Mouse (Mus musculus) lung, postnatal 0 days (tissue): ENCODE data around the gene Crygd. TPM values are rescaled to one million over a fixed set of nuclear protein-coding genes. Genes with fewer than 3 reads are reported as not detected.
A peak's percentile ranks its signal among the peaks of the same experiment; 100 is the strongest.

ENCODE experiments used
- ATAC-seq: fragments of 200-750 bp; cut with Nextera tagmentation; 2 replicates; pipeline ENCODE4 v1.8.0; 2017; ENCODE audit warnings: moderate library complexity
- DNase-seq: peaks from one replicate; pipeline ENCODE4 v3.0.0-alpha.2; 2016; ENCODE audit warnings: low spot score
- H3K27ac ChIP-seq: fragments of 300-500 bp; sonication (generic); 2 replicates; pipeline ENCODE4 v1.5.1; 2014; ENCODE audit warnings: antibody characterized with exemption, mild to moderate bottlenecking, low read length, mixed read lengths
- H3K27me3 ChIP-seq: fragments of 300-500 bp; sonication (generic); replicated peaks from 2 replicates; pipeline ENCODE4 v1.6.1; 2014; ENCODE audit warnings: low read length, mixed read lengths; ENCODE audit not compliant: insufficient read depth
- H3K36me3 ChIP-seq: fragments of 300-500 bp; sonication (generic); 2 replicates; pipeline ENCODE4 v1.6.1; 2014; ENCODE audit warnings: low read length, mixed read lengths; ENCODE audit not compliant: insufficient read depth
- H3K4me1 ChIP-seq: fragments of 300-500 bp; sonication (generic); 2 replicates; pipeline ENCODE4 v1.6.1; 2014; ENCODE audit warnings: antibody characterized with exemption, low read depth, low read length, mixed read lengths; ENCODE audit not compliant: insufficient read depth
- H3K4me2 ChIP-seq: fragments of 300-500 bp; sonication (generic); replicated peaks from 2 replicates; pipeline ENCODE4 v1.6.1; 2014; ENCODE audit warnings: low read depth, mild to moderate bottlenecking, low read length, moderate library complexity, mixed read lengths
- H3K4me3 ChIP-seq: fragments of 300-500 bp; sonication (generic); 2 replicates; pipeline ENCODE4 v1.5.1; 2014; ENCODE audit warnings: low read depth, low read length
- H3K9ac ChIP-seq: fragments of 300-500 bp; sonication (generic); replicated peaks from 2 replicates; pipeline ENCODE4 v1.6.1; 2014; ENCODE audit warnings: low read depth, mild to moderate bottlenecking
- H3K9me3 ChIP-seq: fragments of 300-500 bp; sonication (generic); 2 replicates; pipeline ENCODE4 v1.6.1; 2016; ENCODE audit warnings: low read length, mixed read lengths
- CTCF ChIP-seq: IDR thresholded peaks from 2 replicates; pipeline ENCODE4 v1.5.1; 2016; ENCODE audit warnings: antibody characterized with exemption, mild to moderate bottlenecking
- EP300 ChIP-seq: IDR thresholded peaks from 2 replicates; pipeline ENCODE4 v1.6.1; 2016; ENCODE audit warnings: antibody characterized with exemption, mild to moderate bottlenecking, control low read depth
- WGBS: fragments of 180-500 bp; shearing (Covaris S2); extraction: QIAGEN DNeasy Blood & Tissue Kit; methylation state at CpG from one replicate; pipeline ENCODE4 v1.1.7; 2014; 5-methylcytosine and 5-hydroxymethylcytosine counted together
- polyA plus RNA-seq: library from polyadenylated mRNA; unstranded; fragments of >200 nt; fragmentation: Nextera tagmentation; extraction: Ambion mirVana; gene quantifications from 2 replicates; pipeline ENCODE4 v1.2.1, GENCODE M21; 2015

The Crygd gene
- polyA plus RNA-seq, 1 experiment from 2014 or later: not detected

GRCm38 (mm10) chr1:65048781-65049180 lies 14.5 kb downstream of the Crygd start:
- ATAC-seq: no peak
- TF ChIP-seq CTCF (no peak), EP300 (no peak)
- Histone ChIP-seq H3K9me3 (no peaks in the 10 kb centered on the region), H3K27me3 (no peaks in the 10 kb centered on the region), H3K36me3 (no peaks in the 10 kb centered on the region), H3K4me3 (no peak overlapping the region), H3K4me1 (no peaks in the 10 kb centered on the region), H3K27ac (no peak overlapping the region), H3K4me2 (no peak overlapping the region), H3K9ac (no peak overlapping the region)
- DNase-seq: no peak
- 53% methylated on average over 12 of the region's 12 CpGs for WGBS

- DNase-seq (peak; percentile 68), ATAC-seq (no peak)
- no peak overlapping the region for H3K27ac ChIP-seq
- H3K27me3 ChIP-seq: no peaks in the 10 kb centered on the region
- no peaks in the 10 kb centered on the region for H3K4me1 ChIP-seq
- no peaks in the 10 kb centered on the region for H3K36me3 ChIP-seq
- no peak overlapping the region for H3K4me3 ChIP-seq
- WGBS: 35% methylated on average over 8 of the region's 8 CpGs
- H3K4me2 ChIP-seq: no peak overlapping the region
- no peaks in the 10 kb centered on the region for H3K9me3 ChIP-seq
- TF ChIP-seq EP300 (no peak), CTCF (peak; percentile 71)
- H3K9ac ChIP-seq: no peak overlapping the region
These were observed 16.7 kb downstream of the Crygd start for GRCm38 (mm10) chr1:65046401-65047109.

GRCm38 (mm10) chr1:65043433-65043832 lies 19.8 kb downstream of the Crygd start:
- 81% methylated on average over 2 of the region's 2 CpGs for WGBS
- H3K4me3 ChIP-seq: no peak overlapping the region
- H3K27ac ChIP-seq: no peak overlapping the region
- no peaks in the 10 kb centered on the region for H3K9me3 ChIP-seq
- no peak for DNase-seq
- no peak for ATAC-seq
- H3K4me1 ChIP-seq: no peaks in the 10 kb centered on the region
- H3K36me3 ChIP-seq: no peaks in the 10 kb centered on the region
- no peaks in the 10 kb centered on the region for H3K27me3 ChIP-seq
- H3K9ac ChIP-seq: no peak overlapping the region
- no peak overlapping the region for H3K4me2 ChIP-seq
- no peak for TF ChIP-seq CTCF
- TF ChIP-seq EP300: no peak

- ATAC-seq (no peak), DNase-seq (no peak)
- 83% methylated on average over 3 of the region's 3 CpGs for WGBS
- no peak overlapping the region for H3K9ac ChIP-seq
- no peak for TF ChIP-seq EP300
- TF ChIP-seq CTCF: no peak
- no peaks in the 10 kb centered on the region for H3K4me1 ChIP-seq
- no peaks in the 10 kb centered on the region for H3K36me3 ChIP-seq
- no peaks in the 10 kb centered on the region for H3K9me3 ChIP-seq
- H3K27me3 ChIP-seq: no peaks in the 10 kb centered on the region
- H3K27ac ChIP-seq: no peak overlapping the region
- H3K4me2 ChIP-seq: no peak overlapping the region
- H3K4me3 ChIP-seq: no peak overlapping the region
These were observed 21.4 kb downstream of the Crygd start for GRCm38 (mm10) chr1:65041837-65042236.

GRCm38 (mm10) chr1:65040806-65041205 lies 22.4 kb downstream of the Crygd start:
- ATAC-seq (no peak), DNase-seq (peak; percentile 29)
- no peak overlapping the region for H3K27ac ChIP-seq
- H3K4me1 ChIP-seq: no peaks in the 10 kb centered on the region
- no peak overlapping the region for H3K4me2 ChIP-seq
- 54% methylated on average over 6 of the region's 6 CpGs for WGBS
- H3K9me3 ChIP-seq: no peaks in the 10 kb centered on the region
- H3K36me3 ChIP-seq: no peaks in the 10 kb centered on the region
- H3K4me3 ChIP-seq: no peak overlapping the region
- H3K27me3 ChIP-seq: no peaks in the 10 kb centered on the region
- no peak overlapping the region for H3K9ac ChIP-seq
- TF ChIP-seq EP300 (no peak), CTCF (no peak)

- WGBS: 64% methylated on average over 3 of the region's 3 CpGs
- no peaks in the 10 kb centered on the region for H3K9me3 ChIP-seq
These were observed 23.6 kb downstream of the Crygd start for GRCm38 (mm10) chr1:65039679-65040078.

More at GRCm38 (mm10) chr1:65039679-65040078, 23.6 kb downstream of the Crygd start:
- Histone ChIP-seq H3K9ac (no peak overlapping the region), H3K4me3 (no peak overlapping the region), H3K27ac (no peak overlapping the region), H3K4me1 (no peaks in the 10 kb centered on the region), H3K27me3 (no peaks in the 10 kb centered on the region), H3K4me2 (no peak overlapping the region), H3K36me3 (no peaks in the 10 kb centered on the region)
- TF ChIP-seq CTCF (no peak), EP300 (no peak)
- DNase-seq (no peak), ATAC-seq (no peak)
